Mouse (Mus musculus) spleen, postnatal 10 days (tissue): Measurements from ENCODE around the gene Ssr2.

ENCODE experiments used
- DNase-seq, 2 experiments: peaks; one replicate each; pipeline ENCODE4 v3.0.0; 2021 to 2022; ENCODE audit warnings: low spot score in 2 of 2

Ssr2 gene

DNA sequence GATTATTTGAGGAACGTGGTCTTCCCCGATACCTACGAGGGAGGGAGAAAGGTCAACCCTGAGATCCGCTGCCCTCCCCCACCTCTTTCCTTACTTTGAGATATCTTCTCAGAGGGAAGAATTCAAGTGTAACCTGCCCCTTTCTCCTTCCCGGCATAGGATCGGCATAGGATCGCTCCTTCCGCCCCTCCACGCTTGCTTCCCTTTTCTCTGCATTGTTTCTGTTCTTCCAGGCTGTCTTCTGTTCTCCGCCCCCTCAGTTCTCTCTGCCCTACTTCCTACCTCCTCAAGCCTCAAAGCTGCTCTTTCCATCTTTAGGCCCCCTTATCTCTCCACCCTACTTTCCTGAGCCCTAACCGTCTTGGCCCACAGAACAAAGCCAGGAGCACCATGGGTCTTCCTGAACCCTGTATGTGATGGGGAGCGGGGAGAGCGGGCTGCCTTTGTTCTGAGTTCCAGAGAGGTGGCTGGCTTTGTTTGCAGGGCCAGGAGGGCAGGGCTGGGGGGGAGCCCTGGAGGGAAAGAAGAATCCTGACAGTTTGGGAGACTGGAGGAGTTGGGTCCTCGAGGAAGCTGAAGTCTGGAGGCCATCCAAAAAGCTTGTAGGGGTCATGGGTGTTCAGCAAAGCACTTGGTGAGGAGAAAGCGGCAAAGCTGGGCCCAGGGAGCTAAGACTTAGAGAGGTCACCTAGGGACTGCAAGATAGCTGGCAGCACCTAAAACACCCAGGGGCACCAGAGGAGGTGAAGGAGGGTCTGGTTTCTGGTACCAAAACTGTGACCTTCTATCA lies 47.9 kb downstream of the Ssr2 start:
- no peak for DNase-seq

- no peak for DNase-seq
Observed at GRCm38 (mm10) chr3:88624324-88624723, 48.6 kb downstream of the Ssr2 start.

- DNase-seq, result no peak
Observed at GRCm38 (mm10) chr3:88624951-88625350, 49.3 kb downstream of the Ssr2 start.

GRCm38 (mm10) chr3:88625531-88625930 lies 49.9 kb downstream of the Ssr2 start:
- DNase-seq, result no peak

GRCm38 (mm10) chr3:88626316-88626715 lies 50.6 kb downstream of the Ssr2 start:
- DNase-seq, result no peak

- no peak for DNase-seq
Observed at GRCm38 (mm10) chr3:88627114-88627513, 51.4 kb downstream of the Ssr2 start.

DNA sequence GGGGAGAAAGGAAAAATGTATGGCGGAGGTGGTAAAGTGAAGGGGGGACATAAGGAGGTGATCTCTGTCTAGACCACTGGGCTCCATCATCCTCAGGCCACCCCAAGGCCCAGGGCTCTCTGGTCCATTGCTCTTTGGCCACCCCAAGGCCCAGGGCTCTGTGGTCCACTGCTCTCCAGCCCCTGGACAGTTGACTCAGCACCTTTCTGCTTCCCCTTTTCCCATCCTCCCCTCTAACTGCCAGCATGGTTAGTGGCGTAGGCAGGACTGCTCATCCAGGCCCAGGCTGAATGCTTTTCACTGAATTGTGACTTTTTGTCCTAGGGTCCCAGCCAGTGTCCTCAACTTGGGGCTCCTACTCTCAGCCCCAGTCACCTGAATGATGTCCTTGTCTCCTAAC lies 51.9 kb downstream of the Ssr2 start:
- no peak for DNase-seq

DNA sequence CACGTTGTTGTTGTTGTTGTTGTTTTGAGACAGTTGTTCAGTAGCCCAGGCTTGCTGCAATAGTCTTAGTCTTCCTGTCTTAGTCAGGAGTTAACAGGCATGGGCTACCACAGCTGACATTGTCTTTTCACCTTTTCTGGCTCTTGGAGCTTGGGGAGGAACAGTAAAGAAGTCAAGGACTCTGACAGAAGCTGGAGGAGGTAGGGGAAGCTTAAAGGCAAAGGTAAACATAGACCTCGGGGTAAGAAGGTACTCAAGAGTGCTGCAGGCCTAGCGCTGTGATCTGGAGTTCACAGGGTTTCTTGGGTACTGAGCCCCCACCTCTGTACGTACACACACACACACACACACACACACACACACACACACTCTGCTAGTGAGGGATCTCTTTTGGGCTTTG lies 53.1 kb downstream of the Ssr2 start:
- DNase-seq, result no peak

- no peak for DNase-seq
Observed at GRCm38 (mm10) chr3:88629244-88629643, 53.6 kb downstream of the Ssr2 start.

DNA sequence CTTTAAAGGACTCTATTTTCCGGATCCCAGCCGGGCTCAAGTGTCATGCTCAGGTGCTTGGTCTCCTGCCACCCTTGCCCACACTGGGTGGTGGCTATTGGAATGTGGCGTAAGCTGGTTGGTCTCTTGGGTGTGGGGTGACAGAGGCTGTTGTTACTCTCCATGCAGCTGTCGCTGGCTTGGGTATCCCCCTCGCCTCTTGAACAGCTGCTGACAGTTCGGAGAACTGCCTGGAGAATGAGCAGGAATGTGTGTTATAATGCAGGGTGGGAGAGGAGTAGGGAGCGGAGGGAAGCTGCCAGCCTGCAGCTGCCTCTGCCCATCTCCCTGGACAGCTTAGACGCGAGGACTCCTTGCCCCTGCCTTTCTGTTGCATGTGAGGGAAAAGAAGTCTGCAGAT lies 54.3 kb downstream of the Ssr2 start:
- no peak for DNase-seq

- DNase-seq, result no peak
Observed at GRCm38 (mm10) chr3:88630849-88631341, 55.2 kb downstream of the Ssr2 start.

DNA sequence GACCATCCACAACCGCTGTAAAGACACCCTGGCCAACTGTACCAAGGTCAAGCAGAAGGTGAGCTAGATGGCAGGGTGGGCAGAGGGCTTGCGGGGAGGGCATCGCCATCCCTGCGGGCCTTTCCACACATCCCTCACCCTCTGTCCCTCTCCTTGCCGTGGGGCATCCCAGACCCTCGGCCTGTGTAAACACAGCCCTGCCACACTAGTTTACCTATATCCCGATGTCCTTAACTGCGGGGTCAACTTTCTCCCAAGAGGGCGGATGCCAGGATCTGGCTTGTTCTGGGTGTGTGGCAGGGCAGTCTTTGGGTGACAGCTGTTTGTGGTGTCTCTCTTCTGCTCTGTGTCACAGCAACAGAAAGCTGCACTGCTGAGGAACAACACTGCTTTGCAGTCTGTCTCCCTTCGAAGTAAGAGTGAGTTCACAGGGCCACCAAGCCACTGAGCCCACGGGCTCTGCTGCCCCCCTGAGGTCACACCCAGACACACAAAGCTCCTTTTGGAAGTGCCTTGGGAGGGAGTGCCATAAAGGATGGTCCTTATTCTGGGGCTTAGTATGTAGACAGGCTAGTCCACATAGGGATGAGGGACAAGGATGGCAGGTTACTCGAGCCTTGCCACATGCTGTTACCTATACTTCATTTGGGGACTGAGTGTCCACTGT lies 56.4 kb downstream of the Ssr2 start:
- DNase-seq, result no peak

GRCm38 (mm10) chr3:88633056-88633455 lies 57.4 kb downstream of the Ssr2 start:
- DNase-seq, result no peak

DNA sequence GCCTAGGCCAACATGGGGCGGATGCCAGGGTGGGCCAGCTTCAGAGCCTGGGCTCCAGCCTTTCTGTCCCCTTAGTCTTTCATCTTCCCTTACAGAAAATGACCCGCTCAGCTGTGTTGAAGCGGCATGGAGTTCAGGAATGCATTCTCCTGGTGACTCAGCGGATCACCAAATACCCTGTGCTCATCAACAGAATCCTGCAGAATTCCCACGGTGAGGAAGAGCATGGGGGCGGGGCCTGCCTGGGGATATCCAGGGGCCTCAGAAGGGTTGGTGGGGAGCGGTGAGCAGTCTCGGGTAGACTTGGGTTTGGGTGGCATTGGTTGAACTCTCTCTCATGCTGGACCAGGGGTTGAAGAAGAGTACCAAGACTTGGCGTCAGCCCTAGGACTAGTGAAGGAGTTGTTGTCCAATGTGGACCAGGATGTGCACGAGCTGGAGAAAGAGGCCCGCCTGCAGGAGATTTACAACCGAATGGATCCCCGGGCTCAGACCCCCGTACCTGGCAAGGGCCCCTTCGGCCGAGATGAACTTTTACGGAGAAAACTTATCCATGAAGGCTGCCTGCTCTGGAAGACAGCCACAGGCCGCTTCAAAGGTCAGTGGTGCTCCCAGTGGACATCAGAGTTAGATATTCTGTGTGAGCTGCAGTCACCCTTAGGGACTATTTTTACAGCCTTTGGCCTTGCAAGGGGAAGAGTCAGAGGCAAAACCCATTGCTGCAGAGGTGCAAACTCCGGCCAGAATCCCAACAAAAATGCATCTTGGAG lies 60.0 kb downstream of the Ssr2 start:
- no peak for DNase-seq

DNA sequence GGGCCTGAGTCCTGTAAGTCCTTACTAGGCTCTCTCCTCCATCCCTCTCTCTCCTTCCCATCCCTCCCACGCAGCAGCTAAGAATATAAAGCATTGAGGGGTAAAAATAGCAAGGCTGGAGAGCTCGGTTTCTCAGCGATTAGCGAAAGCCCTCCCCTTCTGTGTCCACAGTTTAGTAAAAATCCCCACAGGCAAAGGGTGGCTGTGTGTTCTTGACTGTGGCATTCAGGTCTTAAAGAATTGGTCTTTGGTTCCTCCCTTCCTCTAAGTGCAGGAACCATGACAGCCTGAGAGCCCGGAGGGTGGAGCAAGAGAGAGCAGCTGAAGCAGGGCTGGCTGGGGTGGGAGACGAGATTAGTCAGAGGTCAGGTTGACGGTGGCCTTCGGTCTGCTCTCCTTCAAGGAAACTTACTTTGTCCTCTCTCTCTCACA lies 60.9 kb downstream of the Ssr2 start:
- DNase-seq, result no peak

DNA sequence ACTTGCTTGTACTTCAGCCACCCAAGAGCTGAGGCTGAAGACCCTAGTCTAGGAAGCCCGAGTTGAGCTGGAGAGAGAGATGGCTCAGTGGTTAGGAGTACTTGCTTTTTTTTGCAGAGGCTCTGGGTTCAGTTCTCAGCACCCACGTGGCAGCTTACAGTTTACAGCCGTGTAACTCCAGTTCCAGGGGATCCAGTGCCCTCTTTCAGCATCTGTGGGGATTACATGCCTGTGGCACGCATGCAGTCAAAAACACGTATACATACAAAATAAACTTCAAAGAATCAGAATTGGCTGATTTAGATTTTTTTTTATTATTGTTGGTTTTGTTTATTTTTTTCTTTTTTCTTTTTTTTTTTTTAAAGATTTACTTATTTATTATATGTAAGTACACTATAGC lies 61.5 kb downstream of the Ssr2 start:
- no peak for DNase-seq
